Mouse (Mus musculus) lung, adult 2 months (tissue): ENCODE results near the gene Ptprk.

Experiments used
- CTCF ChIP-seq: fragments of 200-500 bp; IDR thresholded peaks from 2 replicates; pipeline ENCODE4 v1.5.1; 2011; ENCODE audit warnings: mild to moderate bottlenecking, low read length, control low read depth; ENCODE audit not compliant: insufficient read depth
- POLR2A ChIP-seq: fragments of 200-500 bp; IDR thresholded peaks from 2 replicates; pipeline ENCODE4 v1.6.1; 2011; ENCODE audit warnings: low read depth, mild to moderate bottlenecking, control low read depth, low read length, borderline replicate concordance; ENCODE audit errors: extremely low read depth

GRCm38 (mm10) chr10:28171196-28171595 is 96.6 kb downstream of the Ptprk start:
- TF ChIP-seq POLR2A (no peak), CTCF (no peak)
